Mouse (Mus musculus) layer of hippocampus, postnatal 10 days (tissue): ENCODE results near the gene Frs2. TPM values are rescaled to one million over a fixed set of nuclear protein-coding genes. Genes with fewer than 3 reads are reported as not detected.
A peak's percentile ranks its signal among the peaks of the same experiment; 100 is the strongest.

Experiments
- DNase-seq, 2 experiments: peaks; one replicate each; pipeline ENCODE4 v3.0.0; 2021; ENCODE audit warnings: low spot score in 2 of 2
- long read RNA-seq: library from polyadenylated mRNA; stranded (forward); transcript quantifications from one replicate; pipeline ENCODE4 v2.0.0, GENCODE M21; 2023
- total RNA-seq, 2 experiments: library from RNA; stranded (reverse); gene quantifications; 2 replicates each; pipeline ENCODE4 v1.2.3; 2021

The Frs2 gene
- total RNA-seq: 10 to 100 TPM; 27.4 to 27.8 TPM
- long read RNA-seq, full-length matches to known transcripts: 3 of 13 reads
- long read RNA-seq, partial matches to known transcripts: 0 of 13 reads
- long read RNA-seq, other reads (novel, unspliced or antisense): 10 of 13 reads

GRCm38 (mm10) chr10:117148361-117149003 is at the start of gene Frs2:
Frs2 (minus strand) TSS chr10:117148534.
- peak; percentile 90 to 95 for DNase-seq

GRCm38 (mm10) chr10:117196696-117197095 is 48.4 kb upstream of the Frs2 start:
- DNase-seq: no peak

GRCm38 (mm10) chr10:117195748-117196147 is 47.4 kb upstream of the Frs2 start:
- no peak for DNase-seq

- DNase-seq: no peak
Measured at GRCm38 (mm10) chr10:117195005-117195404, 46.7 kb upstream of the Frs2 start.

GRCm38 (mm10) chr10:117193364-117193763 is 45.0 kb upstream of the Frs2 start:
- no peak for DNase-seq

- DNase-seq: no peak
Measured at GRCm38 (mm10) chr10:117185399-117186089, 37.2 kb upstream of the Frs2 start.

GRCm38 (mm10) chr10:117181098-117181497 is 32.8 kb upstream of the Frs2 start:
- DNase-seq: no peak

GRCm38 (mm10) chr10:117174645-117175044 is 26.3 kb upstream of the Frs2 start:
- no peak for DNase-seq

- no peak for DNase-seq
Measured at GRCm38 (mm10) chr10:117173566-117174438, 25.5 kb upstream of the Frs2 start.

- no peak for DNase-seq
Measured at GRCm38 (mm10) chr10:117173111-117173510, 24.8 kb upstream of the Frs2 start.

GRCm38 (mm10) chr10:117172069-117172468 is 23.7 kb upstream of the Frs2 start:
- DNase-seq: no peak

- DNase-seq: no peak
Measured at GRCm38 (mm10) chr10:117166785-117167425, 18.6 kb upstream of the Frs2 start.

- DNase-seq: peak; percentile 18 to 29
Measured at GRCm38 (mm10) chr10:117162662-117163061, 14.3 kb upstream of the Frs2 start.

GRCm38 (mm10) chr10:117160099-117160498 is 11.8 kb upstream of the Frs2 start:
- DNase-seq: no peak

- DNase-seq: no peak
Measured at GRCm38 (mm10) chr10:117152247-117152646, 3.9 kb upstream of the Frs2 start.

- DNase-seq: no peak
Measured at GRCm38 (mm10) chr10:117151676-117152075, 3.3 kb upstream of the Frs2 start.

- no peak for DNase-seq
Measured at GRCm38 (mm10) chr10:117151241-117151640, 2.9 kb upstream of the Frs2 start.

- DNase-seq: no peak
Measured at GRCm38 (mm10) chr10:117150764-117151163, 2.4 kb upstream of the Frs2 start.

GRCm38 (mm10) chr10:117149942-117150617 is 1.7 kb upstream of the Frs2 start:
- peak; percentile 17 to 30 for DNase-seq

- no peak for DNase-seq
Measured at GRCm38 (mm10) chr10:117149241-117149640, 907 bp upstream of the Frs2 start.
